Mouse (Mus musculus) limb, embryonic 12.5 days (tissue): ENCODE results near the gene Tomm34. TPM values are rescaled to one million over a fixed set of nuclear protein-coding genes. Genes with fewer than 3 reads are reported as not detected.
"Not testable (repeated sequence)": the region's sequence is repeated elsewhere in the genome, so short reads cannot be mapped to it uniquely, and the experiment has no call there.

ENCODE experiments used
- ATAC-seq: fragments of 200-750 bp; cut with Nextera tagmentation; 2 replicates; pipeline ENCODE4 v1.8.0; 2017; ENCODE audit warnings: low read depth, moderate TSS enrichment; ENCODE audit not compliant: insufficient number of reproducible peaks, insufficient read depth, low FRiP score, low TSS enrichment
- H3K27ac ChIP-seq: fragments of 300-500 bp; sonication (generic); 2 replicates; pipeline ENCODE4 v1.5.1; 2016; ENCODE audit warnings: mild to moderate bottlenecking, moderate library complexity
- H3K27me3 ChIP-seq: fragments of 300-500 bp; sonication (generic); 2 replicates; pipeline ENCODE4 v1.6.1; 2016; ENCODE audit warnings: mild to moderate bottlenecking, moderate library complexity
- H3K36me3 ChIP-seq: fragments of 300-500 bp; sonication (generic); 2 replicates; pipeline ENCODE4 v1.6.1; 2016; ENCODE audit warnings: mild to moderate bottlenecking, moderate library complexity
- H3K4me1 ChIP-seq: fragments of 300-500 bp; sonication (generic); replicated peaks from 2 replicates; pipeline ENCODE4 v1.6.1; 2016
- H3K4me2 ChIP-seq: fragments of 300-500 bp; sonication (generic); 2 replicates; pipeline ENCODE4 v1.6.1; 2016; ENCODE audit warnings: mild to moderate bottlenecking, moderate library complexity
- H3K4me3 ChIP-seq: fragments of 300-500 bp; sonication (generic); replicated peaks from 2 replicates; pipeline ENCODE4 v1.5.1; 2016; ENCODE audit warnings: mild to moderate bottlenecking
- H3K9ac ChIP-seq: fragments of 300-500 bp; sonication (generic); replicated peaks from 2 replicates; pipeline ENCODE4 v1.6.1; 2016; ENCODE audit warnings: mild to moderate bottlenecking, moderate library complexity
- H3K9me3 ChIP-seq: fragments of 300-500 bp; sonication (generic); 2 replicates; pipeline ENCODE4 v1.6.1; 2016; ENCODE audit warnings: mild to moderate bottlenecking, moderate library complexity
- WGBS: fragments of 180-500 bp; shearing (Covaris S2); methylation state at CpG from one replicate; pipeline ENCODE4 v1.1.7; 2016; 5-methylcytosine and 5-hydroxymethylcytosine counted together
- polyA plus RNA-seq: library from polyadenylated mRNA; unstranded; fragments of >200 nt; fragmentation: Nextera tagmentation; extraction: Ambion mirVana; gene quantifications from 2 replicates; pipeline ENCODE4 v1.2.1, GENCODE M21; 2016

The Tomm34 gene
- polyA plus RNA-seq, 1 experiment from 2014 or later, result 53.6 TPM

DNA sequence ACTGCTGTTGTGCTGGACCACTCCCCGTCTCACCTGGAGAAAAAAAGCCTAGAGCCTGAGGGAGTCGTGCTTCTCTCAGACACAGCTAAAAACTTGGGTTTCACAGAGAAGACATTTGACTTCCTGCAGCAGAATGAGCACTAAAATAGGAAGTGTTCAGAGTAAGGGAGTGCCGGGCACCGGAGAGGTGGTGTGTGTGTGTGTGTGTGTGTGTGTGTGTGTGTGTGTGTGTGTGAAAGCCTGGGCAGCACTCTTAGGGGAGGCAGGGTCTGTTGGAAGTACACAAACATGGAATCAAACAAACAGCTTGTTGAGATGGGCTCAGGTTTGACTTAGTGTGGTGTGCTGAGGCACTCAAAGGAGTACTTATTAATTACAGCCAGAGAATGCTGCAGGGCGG lies 4.1 kb upstream of the Tomm34 start:
- 48% methylated on average over 5 of the region's 5 CpGs for WGBS
- no peak for ATAC-seq

DNA sequence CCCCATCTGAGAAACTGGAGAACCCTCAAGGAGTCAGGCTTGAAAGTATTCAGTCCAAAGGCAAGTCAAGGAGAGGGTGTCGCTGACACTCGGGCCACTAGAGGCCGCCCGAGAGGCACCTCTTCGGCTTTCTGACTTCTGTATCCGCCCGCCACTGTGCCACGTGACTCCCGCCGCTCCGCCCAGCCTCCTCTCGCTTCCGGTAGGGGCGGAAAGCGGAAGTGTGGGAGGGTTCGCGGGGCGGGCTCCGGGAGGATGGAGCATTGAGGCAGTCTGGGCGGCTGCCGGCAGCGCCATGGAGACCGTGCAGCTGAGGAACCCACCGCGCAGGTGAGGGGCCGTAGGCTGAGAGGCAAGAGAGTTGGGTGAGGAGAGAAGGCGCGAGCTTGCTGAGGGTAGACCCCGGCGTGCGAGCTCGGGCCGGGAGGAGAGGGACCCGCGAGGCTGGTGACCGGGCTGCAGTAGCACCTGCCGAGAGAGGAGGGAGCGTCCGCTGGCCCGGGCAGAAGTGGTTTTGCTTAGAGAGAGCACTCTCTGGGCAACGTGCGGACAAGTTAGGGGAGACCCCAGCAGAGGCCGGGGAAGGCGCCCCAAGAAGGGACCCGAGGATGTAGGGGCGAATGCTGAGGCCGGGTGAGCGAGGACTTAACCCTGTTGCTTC lies 3.1 kb upstream of the Tomm34 start:
- Histone ChIP-seq H3K27me3 (no peaks in the 10 kb centered on the region), H3K27ac (peak overlapping the region; percentile 35; the same call in 1 of the 2 replicates), H3K4me2 (peak overlapping the region; percentile 80), H3K9ac (peak overlapping the region; percentile 77), H3K36me3 (no peaks in the 10 kb centered on the region), H3K4me1 (peaks cover 31% of the 10 kb centered on the region), H3K9me3 (no peaks in the 10 kb centered on the region), H3K4me3 (peak overlapping the region; percentile 87)
- WGBS, result under 1% methylated on average over 48 of the region's 48 CpGs
- ATAC-seq, result peak; percentile 67

More for the DNA sequence above, 4.1 kb upstream of the Tomm34 start:
- no peaks in the 10 kb centered on the region for H3K27me3 ChIP-seq
- H3K9ac ChIP-seq, result no peak overlapping the region; the same call in 1 of the 2 replicates
- H3K4me3 ChIP-seq, result peak overlapping the region; percentile 87
- H3K9me3 ChIP-seq, result no peaks in the 10 kb centered on the region
- no peak overlapping the region for H3K27ac ChIP-seq
- H3K4me2 ChIP-seq, result peak overlapping the region; percentile 80
- H3K4me1 ChIP-seq, result peaks cover 21% of the 10 kb centered on the region
- peaks cover 8% of the 10 kb centered on the region; the same call in 1 of the 2 replicates for H3K36me3 ChIP-seq

DNA sequence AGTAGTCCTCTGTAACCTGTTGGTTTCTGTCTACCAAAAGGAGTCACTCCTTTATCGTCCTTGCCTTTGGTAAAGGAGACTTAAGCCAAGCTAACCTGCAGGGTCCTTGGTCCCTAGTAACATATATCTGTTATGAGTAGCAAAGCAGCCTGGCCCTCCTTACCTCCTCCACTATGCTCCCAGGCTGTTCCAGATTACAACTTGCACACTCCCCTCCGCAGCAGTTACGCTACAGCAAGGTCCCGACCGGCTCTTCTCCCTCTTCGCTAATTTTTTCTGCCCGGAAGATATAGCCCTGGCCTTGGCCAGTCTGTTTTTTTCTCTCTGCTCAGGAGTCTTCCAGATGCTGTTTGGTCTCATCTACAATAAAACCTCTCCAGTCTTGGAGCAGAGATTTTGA lies 2.2 kb upstream of the Tomm34 start:
- Histone ChIP-seq H3K4me2 (no peak overlapping the region), H3K27me3 (no peaks in the 10 kb centered on the region), H3K9me3 (no peaks in the 10 kb centered on the region), H3K27ac (peak overlapping the region; percentile 90; the same call in 1 of the 2 replicates), H3K9ac (no peak overlapping the region), H3K4me3 (no peak overlapping the region), H3K36me3 (no peaks in the 10 kb centered on the region), H3K4me1 (peaks cover 41% of the 10 kb centered on the region)
- ATAC-seq, result no peak
- 85% methylated on average over 7 of the region's 7 CpGs for WGBS

DNA sequence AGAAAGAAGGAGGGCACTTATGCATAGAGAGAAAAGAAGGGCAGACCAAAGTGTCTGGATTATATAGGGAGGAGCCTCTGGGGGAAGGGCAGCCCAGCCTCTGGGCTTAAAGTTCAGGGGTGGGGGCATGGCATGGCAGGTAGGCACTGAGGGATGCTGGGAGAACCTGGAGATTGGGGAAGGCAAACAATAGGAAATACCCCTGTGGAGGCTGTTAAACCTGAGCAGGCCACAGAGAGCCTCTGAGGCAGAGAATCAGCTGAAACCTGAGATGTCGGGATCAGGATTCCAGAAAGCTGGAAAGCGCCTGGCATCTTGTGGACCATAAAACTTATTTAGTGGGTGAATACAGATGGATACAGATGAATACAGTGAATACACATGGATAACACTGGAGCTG lies 1.1 kb upstream of the Tomm34 start:
- Histone ChIP-seq H3K4me3 (no peak overlapping the region), H3K27me3 (no peaks in the 10 kb centered on the region), H3K9me3 (no peaks in the 10 kb centered on the region), H3K4me2 (no peak overlapping the region), H3K36me3 (0 out of 2 replicates have a peak, but pooled peaks cover 1% of the 10 kb centered on the region), H3K27ac (peak overlapping the region; percentile 90), H3K9ac (no peak overlapping the region), H3K4me1 (peaks cover 42% of the 10 kb centered on the region)
- ATAC-seq, result no peak
- 28% methylated on average over 2 of the region's 2 CpGs for WGBS

DNA sequence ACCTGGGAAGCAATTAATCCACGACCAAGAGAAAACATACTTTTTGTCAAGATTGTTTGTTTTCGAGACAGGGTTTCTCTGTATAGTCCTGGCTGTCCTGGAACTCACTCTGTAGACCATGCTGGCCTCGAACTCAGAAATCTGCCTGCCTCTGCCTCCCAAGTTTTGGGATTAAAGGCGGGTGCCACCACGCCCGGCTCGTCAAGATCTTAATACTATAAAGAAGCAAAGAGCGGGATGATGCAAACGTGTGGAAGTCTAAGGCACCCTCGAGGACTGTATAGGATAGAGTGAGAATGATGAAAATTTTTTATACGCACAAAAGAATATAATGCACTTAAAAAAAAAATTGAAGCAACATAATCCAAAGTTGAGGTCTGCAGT lies 460 bp upstream of the Tomm34 start:
- peak overlapping the region; percentile 97 for H3K4me3 ChIP-seq
- WGBS, result 75% methylated on average over 11 of the region's 11 CpGs
- peak overlapping the region; percentile 90 for H3K27ac ChIP-seq
- H3K27me3 ChIP-seq, H3K9ac ChIP-seq, H3K9me3 ChIP-seq, H3K36me3 ChIP-seq: not testable (repeated sequence)
- peak overlapping the region; percentile 91 for H3K4me2 ChIP-seq
- peaks cover 42% of the 10 kb centered on the region for H3K4me1 ChIP-seq
- peak; percentile 5; the same call in 1 of the 2 replicates for ATAC-seq

DNA sequence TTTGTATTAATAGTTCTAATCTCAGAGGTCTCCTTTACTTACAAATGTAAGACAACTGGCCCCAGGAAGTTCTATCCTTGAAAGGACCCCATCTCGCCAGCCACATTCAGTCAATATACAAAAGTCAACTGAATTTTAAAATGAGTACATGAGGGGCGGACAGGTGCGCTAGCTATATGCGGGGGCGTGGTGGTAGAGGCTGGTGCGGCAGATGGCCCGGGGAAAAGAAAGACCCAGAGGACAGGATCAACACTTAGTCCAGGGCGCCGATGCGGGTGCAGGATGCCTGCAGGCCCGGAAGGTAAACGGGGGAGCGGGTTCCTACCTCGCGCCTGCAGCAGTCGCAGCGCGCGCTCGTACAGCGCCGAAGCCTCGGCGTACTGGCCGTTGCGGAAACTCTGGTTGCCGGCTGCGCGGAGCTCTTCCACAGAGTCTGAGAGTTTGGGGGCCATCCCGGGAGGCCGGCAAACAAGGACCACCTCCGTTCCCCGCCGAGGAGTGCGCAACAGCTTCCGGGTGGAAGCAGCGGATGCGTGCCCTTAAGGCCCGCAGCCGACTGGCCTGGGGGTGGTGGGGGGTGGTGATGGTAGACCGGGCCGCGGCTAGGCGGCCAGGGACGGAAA lies 716 bp downstream of the Tomm34 start, which contains the start of gene Stk4:
Gene Stk4 (plus strand): TSS at position 181 of the 623 bp plus-strand sequence.
- peak; percentile 1; the same call in 1 of the 2 replicates for ATAC-seq
- WGBS, result under 1% methylated on average over 45 of the region's 45 CpGs

DNA sequence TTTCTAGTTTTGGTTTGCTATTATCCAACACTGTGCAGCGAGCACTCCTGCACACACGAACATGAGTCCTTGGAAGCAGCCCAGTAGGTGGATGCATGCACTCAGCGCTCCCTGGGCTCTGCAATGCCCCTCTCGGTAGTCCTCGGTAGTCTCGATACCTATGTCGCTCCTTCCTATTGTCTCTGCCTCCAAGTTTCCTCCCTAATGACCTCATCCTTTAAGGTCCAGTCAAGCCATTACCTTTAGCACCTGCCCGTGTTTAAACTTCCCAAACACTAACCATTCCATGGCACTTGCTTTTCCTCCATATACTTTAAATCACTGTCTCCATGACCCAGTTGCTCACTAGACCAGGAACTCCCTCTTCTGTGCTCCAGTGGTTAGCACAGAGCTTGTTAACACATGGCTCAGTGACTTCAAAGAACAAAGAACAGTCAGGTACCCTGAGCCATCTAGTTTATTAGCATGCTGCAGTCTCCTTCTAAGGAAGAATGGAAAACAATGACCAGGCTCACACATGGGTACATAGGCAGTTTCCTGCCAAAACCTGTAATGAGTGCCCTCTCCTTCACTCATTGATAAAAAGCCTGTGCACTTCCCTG lies 11.2 kb downstream of the Tomm34 start:
- ATAC-seq, result no peak
- Histone ChIP-seq H3K4me2 (no peak overlapping the region), H3K36me3 (peaks cover 93% of the 10 kb centered on the region)

More for the DNA sequence above, 716 bp downstream of the Tomm34 start, which contains the start of gene Stk4:
- Histone ChIP-seq H3K27me3 (no peaks in the 10 kb centered on the region), H3K27ac (peak within 1 kb of the TSS; percentile 90), H3K4me2 (peak within 1 kb of the TSS; percentile 91), H3K4me3 (peak within 1 kb of the TSS; percentile 97), H3K36me3 (peaks cover 14% of the 10 kb centered on the region), H3K9me3 (no peaks in the 10 kb centered on the region), H3K9ac (peak within 1 kb of the TSS; percentile 93), H3K4me1 (peaks cover 38% of the 10 kb centered on the region)

DNA sequence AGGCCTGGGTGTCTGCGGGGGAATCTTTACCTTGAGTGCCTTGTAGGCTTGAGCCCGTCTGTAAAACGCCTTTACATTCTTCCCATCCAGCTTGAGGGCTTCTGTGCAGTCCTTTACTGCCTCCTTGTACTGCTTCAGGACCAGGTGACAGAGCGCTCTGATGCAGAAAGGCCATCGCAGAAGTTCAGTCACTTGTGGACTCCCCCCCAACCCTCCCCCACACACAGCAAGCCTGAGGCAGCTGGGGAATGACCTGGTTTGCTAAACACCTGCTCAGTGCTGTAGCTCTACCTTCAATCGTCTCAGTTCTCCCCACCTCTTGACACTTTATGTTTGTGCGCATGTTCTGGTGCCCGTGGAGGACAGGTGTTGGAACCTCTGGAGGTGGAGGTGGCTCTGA lies 16.3 kb downstream of the Tomm34 start:
- Histone ChIP-seq H3K27ac (no peak overlapping the region), H3K4me1 (no peaks in the 10 kb centered on the region), H3K4me2 (no peak overlapping the region), H3K9ac (no peak overlapping the region), H3K4me3 (no peak overlapping the region), H3K9me3 (no peaks in the 10 kb centered on the region), H3K27me3 (no peaks in the 10 kb centered on the region), H3K36me3 (peaks cover 93% of the 10 kb centered on the region)
- 92% methylated on average over 8 of the region's 8 CpGs for WGBS
- no peak for ATAC-seq

More for the DNA sequence above, 11.2 kb downstream of the Tomm34 start:
- no peaks in the 10 kb centered on the region for H3K4me1 ChIP-seq
- 90% methylated on average over 8 of the region's 8 CpGs for WGBS
- H3K27me3 ChIP-seq, result no peaks in the 10 kb centered on the region
- H3K9ac ChIP-seq, result no peak overlapping the region
- no peak overlapping the region for H3K4me3 ChIP-seq
- no peak overlapping the region for H3K27ac ChIP-seq
- no peaks in the 10 kb centered on the region for H3K9me3 ChIP-seq

DNA sequence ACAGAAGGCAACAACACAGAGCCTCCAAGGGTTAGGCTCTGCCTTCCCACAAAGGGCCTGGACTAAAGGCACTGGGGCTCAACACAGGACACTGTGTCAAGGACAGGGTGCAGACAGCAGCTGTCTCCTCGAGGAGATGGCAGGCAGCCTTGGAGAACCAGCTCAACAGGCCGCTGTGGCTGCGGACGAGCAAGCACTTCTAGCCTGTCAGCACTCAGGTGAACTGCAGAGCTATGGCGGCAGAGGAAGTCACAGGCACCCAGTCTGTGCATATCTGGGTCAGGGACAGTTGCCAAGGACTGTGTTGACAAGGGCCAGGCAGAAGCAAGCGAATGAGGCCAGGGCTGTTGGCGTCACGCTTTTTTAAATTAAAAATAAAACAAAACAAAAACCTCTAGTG lies 17.2 kb downstream of the Tomm34 start:
- no peaks in the 10 kb centered on the region for H3K27me3 ChIP-seq
- H3K4me3 ChIP-seq, result no peak overlapping the region
- H3K4me1 ChIP-seq, result no peaks in the 10 kb centered on the region
- H3K27ac ChIP-seq, result no peak overlapping the region
- no peaks in the 10 kb centered on the region for H3K9me3 ChIP-seq
- ATAC-seq, result no peak
- no peak overlapping the region for H3K4me2 ChIP-seq
- H3K9ac ChIP-seq, result no peak overlapping the region
- 89% methylated on average over 8 of the region's 8 CpGs for WGBS
- peaks cover 85% of the 10 kb centered on the region for H3K36me3 ChIP-seq

DNA sequence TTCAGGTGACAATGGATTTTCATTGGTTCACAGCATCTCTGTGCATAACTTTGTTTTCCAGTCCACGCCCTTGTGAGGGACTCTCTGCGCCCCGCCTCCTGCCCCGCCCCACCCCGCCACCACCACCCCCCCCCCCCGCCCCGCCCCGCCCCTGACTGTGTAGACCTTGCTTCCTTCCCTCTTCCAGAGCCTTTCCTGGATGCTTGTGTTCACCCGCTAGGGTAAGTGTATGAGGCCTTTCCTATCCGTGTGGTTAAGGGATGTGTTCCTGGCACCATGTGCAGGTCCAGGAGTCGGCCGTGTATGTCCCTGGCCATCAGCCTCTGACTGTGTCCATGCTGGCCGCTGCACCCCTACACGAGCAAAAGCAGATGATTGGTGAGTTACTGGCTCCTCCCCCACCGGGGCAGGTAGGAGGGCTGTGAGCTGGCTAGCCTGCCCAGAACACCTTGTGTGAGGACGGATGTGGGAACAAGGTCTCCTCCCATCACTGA lies 23.7 kb downstream of the Tomm34 start:
- peak; percentile 42; the same call in 1 of the 2 replicates for ATAC-seq
- peaks cover 25% of the 10 kb centered on the region for H3K36me3 ChIP-seq
- H3K9me3 ChIP-seq, result no peaks in the 10 kb centered on the region
- no peak overlapping the region for H3K27ac ChIP-seq
- no peaks in the 10 kb centered on the region for H3K27me3 ChIP-seq
- H3K4me1 ChIP-seq, result 0 out of 2 replicates have a peak, but pooled peaks cover 6% of the 10 kb centered on the region
- 2% methylated on average over 15 of the region's 16 CpGs for WGBS
- no peak overlapping the region for H3K9ac ChIP-seq
- H3K4me2 ChIP-seq, result peak overlapping the region; percentile 55
- H3K4me3 ChIP-seq, result peak overlapping the region; percentile 34

DNA sequence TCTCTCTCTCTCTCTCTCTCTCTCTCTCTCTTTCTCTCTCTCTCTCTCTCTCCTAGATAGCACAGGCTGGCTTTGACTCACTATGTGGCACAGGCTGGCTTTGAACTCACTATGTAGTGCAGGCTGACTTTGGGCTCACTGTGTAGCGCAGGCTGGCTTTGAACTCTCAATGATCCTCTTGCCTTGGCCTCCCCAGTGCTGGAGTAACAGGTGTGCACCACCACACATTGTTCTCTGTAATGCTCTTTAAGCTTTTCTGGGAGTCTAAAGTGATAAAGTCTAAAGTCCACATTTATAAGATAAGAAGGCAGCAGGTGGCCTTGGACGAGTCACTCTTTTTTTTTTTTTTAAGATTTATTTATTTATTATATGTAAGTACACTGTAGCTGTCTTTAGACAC lies 29.4 kb downstream of the Tomm34 start:
- Histone ChIP-seq H3K9ac (no peak overlapping the region), H3K9me3 (no peaks in the 10 kb centered on the region), H3K36me3 (no peaks in the 10 kb centered on the region), H3K27ac (no peak overlapping the region), H3K4me1 (0 out of 2 replicates have a peak, but pooled peaks cover 2% of the 10 kb centered on the region), H3K4me3 (no peak overlapping the region), H3K27me3 (no peaks in the 10 kb centered on the region), H3K4me2 (no peak overlapping the region)
- 83% methylated on average over 2 of the region's 2 CpGs for WGBS
- no peak for ATAC-seq
